Mouse (Mus musculus): ENCODE measurements at regions not wholly inside any gene's neighbourhood (a gene's known extent, or its start where the extent isn't known, plus 50 kb on each side); places are given as distances from the start of the nearest gene placed in this dataset.
A peak's percentile ranks its signal among the peaks of the same experiment; 100 is the strongest.

GRCm38 (mm10) chr5:29870537-29870936 is 134.8 kb upstream of the Gm5129 start:
- DNase-seq, result no peak

- no peak for DNase-seq
Observed at GRCm38 (mm10) chr5:29875451-29875850, 137.5 kb upstream of the Il6 start.

DNA sequence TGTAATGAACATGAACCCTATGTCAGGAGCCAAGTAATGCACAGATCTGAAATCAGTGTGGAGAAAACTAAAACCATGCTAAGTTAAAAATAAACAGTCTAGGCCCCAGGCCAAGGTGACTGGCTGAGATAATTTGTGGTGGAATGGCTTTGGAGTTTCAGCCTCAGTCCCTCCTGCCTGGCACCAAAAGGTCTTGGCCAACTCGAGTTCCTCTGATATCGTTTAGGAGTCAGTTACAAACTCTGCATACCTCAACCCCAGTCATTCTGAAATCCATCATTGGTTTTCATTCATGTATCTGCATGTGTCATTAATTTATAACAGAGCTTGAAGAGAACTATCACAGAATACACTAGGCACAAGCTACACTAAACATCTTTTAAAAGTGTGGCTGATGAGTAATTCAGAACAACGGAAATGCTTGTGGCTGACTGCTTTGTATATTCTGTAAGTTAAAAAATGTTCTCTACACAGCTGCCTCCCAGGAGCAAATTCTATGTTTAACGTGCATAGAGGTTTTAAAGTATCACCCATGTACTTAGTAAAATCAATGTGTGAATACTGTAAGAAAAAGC is 125.6 kb upstream of the Il6 start:
- DNase-seq, result no peak

- no peak for DNase-seq
Observed at GRCm38 (mm10) chr5:29892344-29892743, 120.6 kb upstream of the Il6 start.

GRCm38 (mm10) chr5:29892861-29893260 is 120.1 kb upstream of the Il6 start:
- no peak for DNase-seq

- no peak for DNase-seq
Observed at GRCm38 (mm10) chr5:29893829-29894228, 119.1 kb upstream of the Il6 start.

DNA sequence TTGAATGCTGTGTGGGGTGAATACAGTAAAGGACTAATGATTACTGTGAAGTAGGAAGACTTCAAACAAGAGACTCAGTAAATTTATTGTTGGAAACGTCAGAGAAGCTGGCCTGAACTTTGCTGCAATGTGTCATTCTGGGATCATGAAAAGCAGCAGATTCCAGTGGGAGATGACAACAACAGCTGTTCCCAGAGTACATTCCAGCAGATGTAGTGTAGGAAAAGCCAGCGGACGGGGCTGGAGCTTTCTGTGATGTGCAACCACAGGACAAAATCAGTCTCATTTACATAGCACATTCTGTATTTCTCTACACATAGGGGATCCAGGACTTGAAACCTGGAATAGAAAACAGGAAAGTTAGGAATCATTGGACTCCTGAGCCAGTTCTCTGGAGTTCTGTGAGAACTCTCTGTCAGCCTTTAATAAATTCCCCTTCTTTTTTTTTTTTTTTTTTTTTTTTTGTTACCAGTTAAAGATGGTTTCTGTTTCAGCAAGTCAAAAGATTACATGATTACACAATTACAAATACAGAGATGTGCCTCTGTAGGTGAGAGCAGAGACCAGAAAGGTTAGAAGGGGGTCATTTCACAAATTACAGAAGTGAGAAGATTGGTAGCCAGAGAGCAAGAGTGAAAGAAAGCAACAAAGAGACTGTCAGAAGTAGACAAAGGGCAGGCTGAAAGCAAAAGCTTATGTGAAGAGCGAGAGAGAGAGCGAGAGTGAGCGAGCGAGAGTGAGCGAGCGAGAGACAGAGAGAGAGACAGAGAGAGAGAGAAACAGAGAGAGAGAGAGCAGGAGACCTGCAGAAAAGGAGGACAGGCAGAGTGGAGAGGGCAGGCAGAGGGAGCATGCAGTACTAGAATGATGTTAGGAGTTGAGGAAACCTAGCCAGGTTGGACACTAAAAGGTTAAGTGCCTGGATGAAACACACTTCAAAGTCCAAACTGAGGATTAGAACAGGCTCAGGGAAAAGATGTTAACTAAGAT is 118.0 kb upstream of the Il6 start:
- DNase-seq, result peak; percentile 47

- no peak for DNase-seq
Observed at GRCm38 (mm10) chr5:29897617-29898016, 115.3 kb upstream of the Il6 start.

- DNase-seq, result no peak
Observed at GRCm38 (mm10) chr5:29901716-29902115, 111.2 kb upstream of the Il6 start.

DNA sequence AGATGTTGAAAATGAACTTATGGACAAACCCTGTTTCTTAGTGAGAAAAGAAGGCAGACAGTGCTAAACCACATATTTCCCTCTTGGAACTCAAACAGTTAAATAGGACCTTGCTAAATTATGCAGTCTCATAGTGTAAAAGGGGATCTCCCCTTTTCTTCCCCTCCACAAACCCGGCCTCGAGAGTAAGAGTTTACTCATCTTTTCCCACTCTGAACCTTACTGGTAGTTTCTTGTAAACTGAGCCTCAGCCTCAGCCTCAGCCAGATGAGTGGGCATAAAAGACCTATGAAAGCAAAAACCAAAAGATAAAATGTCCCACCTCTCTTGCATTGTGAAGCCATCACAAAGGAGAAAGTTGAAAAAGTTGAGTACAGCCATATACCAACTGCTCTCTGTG is 92.6 kb upstream of the Il6 start:
- no peak for DNase-seq

GRCm38 (mm10) chr5:29925527-29925926 is 87.4 kb upstream of the Il6 start:
- no peak for DNase-seq

DNA sequence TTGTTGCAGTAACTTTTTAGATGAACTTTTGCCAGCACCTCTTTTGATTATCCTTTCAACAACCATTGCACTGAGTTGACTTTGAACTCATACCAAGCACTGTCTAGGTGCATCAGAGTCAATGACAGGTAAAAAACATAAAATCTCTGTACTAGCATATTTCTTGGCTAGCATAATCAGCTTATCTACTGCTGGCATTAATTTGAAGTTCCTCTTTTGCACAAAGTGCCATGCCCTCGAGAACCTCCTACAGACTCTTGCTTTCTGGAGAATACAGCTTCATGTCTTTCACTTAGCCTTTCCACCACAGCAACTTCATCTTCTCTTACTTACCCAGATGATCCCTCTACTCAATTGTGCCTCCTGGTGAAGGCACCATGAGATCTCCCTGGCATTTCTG is 85.3 kb upstream of the Il6 start:
- no peak for DNase-seq

- no peak for DNase-seq
Observed at GRCm38 (mm10) chr5:29929381-29929780, 83.5 kb upstream of the Il6 start.

- no peak for DNase-seq
Observed at GRCm38 (mm10) chr5:29947225-29947624, 65.7 kb upstream of the Il6 start.

DNA sequence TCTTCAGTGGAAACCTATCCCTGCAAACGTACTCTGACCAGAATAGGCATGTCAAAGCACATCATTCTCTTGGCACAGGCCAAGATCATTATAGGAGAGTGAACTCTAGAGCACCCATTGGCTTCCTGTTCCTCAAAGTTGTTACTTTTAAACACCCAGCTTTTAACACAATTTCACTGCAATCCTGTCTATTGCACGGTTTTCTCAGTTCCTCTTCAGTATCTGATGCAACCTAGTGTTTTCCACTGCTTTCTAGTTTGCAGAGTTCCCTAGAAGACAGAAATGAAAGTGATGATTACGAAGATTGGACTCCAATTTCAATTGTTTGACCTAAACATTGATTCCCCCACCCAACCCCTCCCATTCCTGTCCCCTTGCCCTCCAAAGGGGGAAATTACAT is 64.8 kb upstream of the Il6 start:
- DNase-seq, result no peak

DNA sequence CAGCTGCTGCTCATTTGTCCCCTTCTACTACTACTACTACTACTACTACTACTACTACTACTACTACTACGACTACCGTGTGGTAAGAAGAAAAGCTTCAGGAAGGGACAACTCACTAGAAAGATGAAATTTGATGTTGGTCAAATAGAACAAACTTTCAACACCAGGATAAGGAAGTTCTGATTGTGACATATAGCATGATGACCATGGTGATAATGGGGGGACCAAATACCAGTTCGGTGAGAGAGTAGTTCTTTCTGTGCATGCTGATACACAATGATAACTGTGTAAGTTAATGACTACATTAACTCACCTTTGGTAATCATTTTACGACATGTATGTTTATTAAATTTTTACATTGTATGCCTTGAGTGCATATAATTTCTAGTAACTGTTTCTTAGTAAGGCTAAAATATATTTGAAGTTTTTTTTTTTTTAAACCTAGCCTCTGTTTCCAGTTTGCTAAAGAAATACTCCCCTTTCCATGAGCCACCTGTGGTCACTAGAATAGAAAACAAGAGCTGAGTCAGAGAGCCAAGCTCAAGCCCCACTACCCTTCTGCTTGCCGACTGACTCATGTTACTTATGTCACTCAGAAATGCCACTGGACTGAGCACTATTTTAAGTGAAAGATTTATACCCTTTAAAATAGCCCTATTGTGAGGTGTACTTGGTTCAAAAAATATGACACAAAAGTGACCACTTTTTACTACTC is 62.3 kb upstream of the Il6 start:
- no peak for DNase-seq

DNA sequence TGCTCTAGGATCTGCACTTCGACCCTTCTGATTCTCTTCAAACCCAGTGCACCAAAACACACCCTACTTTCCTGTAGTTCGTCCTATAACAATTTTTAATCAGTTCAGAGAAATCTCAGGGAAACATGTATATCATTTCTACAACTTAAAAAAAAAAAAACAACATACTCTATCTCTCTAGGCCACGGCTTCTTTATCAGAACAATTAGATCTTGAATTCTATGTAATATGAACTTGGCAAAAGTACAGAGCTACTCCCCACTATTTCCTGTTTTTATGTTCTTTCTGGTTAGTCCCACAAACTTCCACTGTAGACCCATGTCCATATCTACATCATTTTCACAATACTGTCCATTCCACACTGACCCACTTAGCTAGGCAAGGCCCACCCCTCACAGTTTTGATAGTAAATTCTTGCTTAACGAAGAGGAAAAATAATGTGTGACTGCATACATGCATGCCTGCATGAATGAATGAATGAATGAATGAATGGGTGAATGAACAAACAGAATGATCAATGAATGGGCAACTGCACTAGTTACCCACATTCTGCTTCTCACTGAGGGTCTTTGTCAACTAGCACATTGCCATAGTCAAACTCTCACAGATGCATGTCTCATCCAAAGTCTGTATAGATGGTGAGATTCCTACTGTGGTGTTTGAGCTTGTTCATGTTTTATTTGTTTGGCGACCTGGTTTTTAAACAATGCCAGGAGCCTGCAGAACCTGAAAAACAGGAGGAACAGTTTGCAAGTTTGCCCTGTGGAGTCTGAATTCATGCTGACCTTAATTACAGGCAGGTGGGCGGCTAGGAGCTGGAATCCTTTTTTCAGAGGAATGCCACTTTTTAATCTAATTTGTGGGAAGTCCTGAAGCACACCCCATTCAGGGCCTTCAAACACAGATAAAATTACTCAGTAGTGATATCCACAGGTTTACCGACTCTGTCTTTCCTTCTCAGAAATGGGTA is 61.2 kb upstream of the Il6 start:
- DNase-seq, result no peak

Data from gastrocnemius, postnatal 25 days (tissue).